Mouse (Mus musculus) cerebellum, postnatal 36 days (tissue): ENCODE results near the gene Med10.

Experiments used
- DNase-seq, 2 experiments: peaks; one replicate each; pipeline ENCODE4 v3.0.0; 2021 to 2022; ENCODE audit warnings: mixed read lengths in 2 of 2

Med10 gene

DNA sequence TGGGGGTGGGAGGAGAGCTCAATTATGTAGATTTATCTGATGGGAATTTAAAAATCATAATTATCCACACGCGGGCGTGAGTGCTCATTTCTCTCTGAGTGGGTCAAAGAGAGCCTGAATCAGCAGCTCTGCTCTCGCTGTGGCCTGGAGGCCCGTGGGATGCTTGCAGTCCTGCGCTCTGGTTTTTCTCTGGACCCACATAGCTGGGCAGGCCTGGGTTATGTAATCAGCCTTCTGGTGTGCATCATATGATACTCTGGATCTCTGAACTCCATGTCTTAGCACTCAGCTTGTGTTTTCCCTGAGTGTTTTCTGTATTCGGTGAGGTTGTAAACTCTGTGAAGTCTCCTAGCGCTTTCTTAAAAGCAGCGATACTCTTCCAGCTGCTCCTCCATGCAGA is 30.4 kb downstream of the Med10 start:
- no peak for DNase-seq

GRCm38 (mm10) chr13:69833416-69833815 is 31.2 kb downstream of the Med10 start:
- DNase-seq, result no peak

DNA sequence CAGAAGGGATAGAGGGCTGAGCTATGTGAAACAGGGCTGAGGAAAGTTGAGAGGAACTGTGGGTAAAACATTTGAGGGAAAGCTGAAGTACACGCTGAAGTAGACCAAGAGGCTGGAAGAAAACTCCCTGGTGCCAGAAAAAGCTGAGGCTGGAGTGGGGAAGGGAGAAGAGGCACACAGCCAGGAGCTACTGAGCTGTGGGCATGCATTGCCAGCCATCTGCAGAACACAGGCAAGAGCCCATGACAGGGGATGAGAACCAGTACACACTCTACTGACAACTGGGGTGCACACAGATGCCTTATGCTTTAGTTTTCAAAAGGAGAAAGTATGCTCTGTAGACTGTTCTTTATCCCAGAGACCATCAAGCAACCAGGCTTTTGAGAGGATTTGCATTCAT is 43.4 kb downstream of the Med10 start:
- DNase-seq, result no peak

GRCm38 (mm10) chr13:69849579-69849978 is 47.4 kb downstream of the Med10 start:
- DNase-seq, result no peak

DNA sequence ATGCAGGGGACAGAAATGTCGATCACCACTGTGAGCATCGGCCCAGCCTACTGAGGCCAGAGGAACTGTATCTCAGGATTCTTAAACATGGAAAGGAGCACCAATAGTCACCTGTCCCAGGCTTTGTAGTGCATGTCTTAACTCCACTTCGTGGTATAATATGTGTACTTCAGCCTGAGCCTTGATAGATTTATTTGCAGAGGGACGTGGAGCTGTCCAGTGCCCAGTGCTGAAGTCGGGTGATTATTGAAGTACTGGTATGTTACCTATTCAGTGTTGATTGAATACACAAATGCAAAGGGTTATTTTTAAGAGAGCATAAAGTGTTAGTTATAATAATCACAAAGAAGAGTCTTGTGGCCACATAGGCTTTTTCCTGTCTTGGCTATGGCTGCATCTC is 50.1 kb downstream of the Med10 start:
- no peak for DNase-seq

DNA sequence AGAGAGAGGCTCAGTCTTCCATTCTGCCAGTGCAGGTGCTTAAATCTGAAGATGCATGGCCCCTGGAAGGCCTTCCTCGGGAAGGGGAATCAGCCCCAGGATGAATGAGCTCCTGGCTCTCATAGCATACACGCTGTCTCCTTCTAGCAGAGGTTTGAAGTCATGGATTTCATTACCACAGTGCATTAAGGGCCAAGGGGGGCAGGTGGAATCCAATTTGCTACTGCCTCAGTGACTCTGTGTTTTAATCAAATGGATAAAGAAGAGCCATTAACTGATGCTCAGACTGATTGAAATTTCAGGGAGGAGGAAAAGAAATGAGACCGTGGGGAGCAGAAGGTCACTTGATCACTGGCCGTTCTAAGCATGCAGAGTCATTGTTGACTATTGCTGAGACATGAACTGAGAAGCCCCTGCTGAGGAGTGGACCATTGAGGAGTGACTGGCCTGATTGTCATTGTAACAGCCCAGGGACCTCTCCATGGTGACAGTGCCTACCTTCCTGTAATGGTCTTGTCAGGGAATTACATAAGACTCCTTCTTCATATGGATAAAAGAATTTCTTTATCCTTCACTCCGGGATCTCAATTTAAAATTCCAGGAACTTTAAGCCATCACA is 51.3 kb downstream of the Med10 start:
- DNase-seq, result no peak

DNA sequence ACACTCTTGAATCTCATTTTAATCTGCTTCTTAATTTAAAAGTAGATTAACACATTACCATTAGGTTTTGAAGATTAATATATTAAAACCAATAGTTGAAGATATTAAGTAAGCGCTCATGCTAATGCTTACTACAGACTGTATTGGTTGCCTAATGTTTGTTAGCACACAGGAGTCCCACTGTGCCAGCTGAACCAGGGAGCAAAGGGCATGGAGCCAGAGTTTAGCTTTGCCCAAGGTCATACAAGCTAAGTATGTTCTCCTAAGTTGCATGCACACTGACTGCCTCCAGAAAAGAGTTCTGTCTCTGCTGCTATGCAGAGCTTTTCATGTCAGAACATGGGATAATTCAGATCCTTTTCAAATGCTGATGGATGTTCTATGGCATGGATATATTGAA is 53.7 kb downstream of the Med10 start:
- no peak for DNase-seq

GRCm38 (mm10) chr13:69862276-69862675 is 60.1 kb downstream of the Med10 start:
- no peak for DNase-seq

DNA sequence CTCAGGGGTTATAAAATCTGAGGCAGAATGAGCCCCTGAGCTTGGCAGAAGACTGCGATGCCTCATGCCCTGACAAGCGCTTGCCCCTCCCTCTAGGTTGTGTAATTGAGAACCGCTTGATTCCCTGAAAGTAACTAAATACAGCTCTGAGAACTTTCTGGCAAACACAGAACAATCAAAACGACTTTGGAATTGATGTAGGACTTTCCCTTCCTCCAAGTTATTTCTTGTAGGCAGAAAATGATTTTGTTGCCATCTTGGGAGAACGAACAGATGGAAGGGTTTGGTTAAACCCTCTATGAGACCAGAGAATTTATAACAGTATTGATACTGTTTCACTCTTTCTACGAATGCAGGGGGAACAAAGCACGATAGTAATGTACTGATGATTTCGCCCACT is 62.7 kb downstream of the Med10 start:
- no peak for DNase-seq
